Mouse (Mus musculus) neutrophil, adult 59 days (primary cell): Measurements from ENCODE around the gene 4930524B15Rik. TPM values are rescaled to one million over a fixed set of nuclear protein-coding genes. Genes with fewer than 3 reads are reported as not detected.

ENCODE experiments used
- total RNA-seq, 2 experiments: library from RNA; stranded (reverse); gene quantifications; 1 replicate in 1 of 2; 2 replicates in 1 of 2; pipeline ENCODE4 v1.2.4; 2023

The 4930524B15Rik gene
- not detected for total RNA-seq

GRCm38 (mm10) chr11:31965256-31966134, at the start of gene 4930524B15Rik:
Gene 4930524B15Rik (plus strand): TSS chr11:31965592.

GRCm38 (mm10) chr11:32000281-32000680, 34.9 kb downstream of the 4930524B15Rik start, which contains the start of gene Nsg2:
Gene Nsg2 (plus strand): TSS chr11:32000463.

Other genes with a start within 250 kb of the 4930524B15Rik start
- 10 to 100 TPM; 54.6 to 67.0 TPM for gene Cpeb4, start 93.4 kb upstream of the 4930524B15Rik start, total RNA-seq
- gene Nsg2, start 34.9 kb downstream of the 4930524B15Rik start, total RNA-seq, result under 1 TPM in 1 of 2 experiments, not detected in 1; 0.44 TPM
- under 1 TPM; 0.16 to 0.18 TPM for gene Il9r, start 234.7 kb downstream of the 4930524B15Rik start, total RNA-seq
- gene Snrnp25, start 239.8 kb downstream of the 4930524B15Rik start, total RNA-seq, result 10 to 100 TPM; 10.8 to 15.6 TPM